Mouse (Mus musculus) liver, embryonic 14.5 days (tissue): ENCODE data around the gene Spryd4. TPM values are rescaled to one million over a fixed set of nuclear protein-coding genes. Genes with fewer than 3 reads are reported as not detected.

Source experiments
- ATAC-seq: fragments of 200-750 bp; cut with Nextera tagmentation; 2 replicates; pipeline ENCODE4 v1.8.0; 2017; ENCODE audit warnings: moderate number of reproducible peaks, mild to moderate bottlenecking, moderate library complexity; ENCODE audit not compliant: insufficient read depth
- DNase-seq, 3 experiments: peaks; one replicate each; pipeline ENCODE4 v3.0.0-alpha.2; 2012 to 2013; ENCODE audit warnings: low read depth in 3 of 3, low spot score in 3 of 3
- H3K27ac ChIP-seq: fragments of 300-500 bp; sonication (generic); 2 replicates; pipeline ENCODE4 v1.5.1; 2014; ENCODE audit warnings: moderate library complexity, mild to moderate bottlenecking, control low read depth, inconsistent platforms
- H3K27me3 ChIP-seq: fragments of 300-500 bp; sonication (generic); 2 replicates; pipeline ENCODE4 v1.6.1; 2014; ENCODE audit warnings: mild to moderate bottlenecking, low read length, moderate library complexity; ENCODE audit not compliant: control insufficient read depth, insufficient read depth
- H3K36me3 ChIP-seq: fragments of 300-500 bp; sonication (generic); replicated peaks from 2 replicates; pipeline ENCODE4 v1.6.1; 2014; ENCODE audit warnings: low read depth; ENCODE audit not compliant: control insufficient read depth, insufficient read depth
- H3K4me1 ChIP-seq, 2 experiments: fragments of 200-500 bp in 1 of 2; fragments of 300-500 bp in 1 of 2; sonication (generic) in 1 of 2; replicated peaks; 2 replicates each; pipeline ENCODE4 v1.6.1; 2012 to 2014; ENCODE audit warnings: antibody characterized with exemption in 1 of 2, inconsistent platforms in 1 of 2, low read length in 1 of 2; ENCODE audit not compliant: control insufficient read depth in 2 of 2, insufficient read depth in 2 of 2
- H3K4me2 ChIP-seq: fragments of 300-500 bp; sonication (generic); 2 replicates; pipeline ENCODE4 v1.6.1; 2014; ENCODE audit warnings: low read depth, mild to moderate bottlenecking, control low read depth, moderate library complexity
- H3K4me3 ChIP-seq, 2 experiments: fragments of 200-500 bp in 1 of 2; fragments of 300-500 bp in 1 of 2; sonication (generic) in 1 of 2; 2 replicates each; pipeline ENCODE4 v1.5.1; 2012 to 2014; ENCODE audit warnings: low read depth in 2 of 2, low read length in 2 of 2, mild to moderate bottlenecking in 2 of 2, control low read depth in 1 of 2, inconsistent platforms in 1 of 2, moderate library complexity in 1 of 2; ENCODE audit not compliant: insufficient read depth in 1 of 2
- H3K9ac ChIP-seq: fragments of 300-500 bp; sonication (generic); replicated peaks from 2 replicates; pipeline ENCODE4 v1.6.1; 2014; ENCODE audit warnings: mild to moderate bottlenecking, control low read depth, moderate library complexity
- H3K9me3 ChIP-seq: fragments of 300-500 bp; sonication (generic); 2 replicates; pipeline ENCODE4 v1.6.1; 2016; ENCODE audit warnings: low read length, mixed read lengths; ENCODE audit not compliant: control insufficient read depth
- CTCF ChIP-seq: IDR thresholded peaks from 2 replicates; pipeline ENCODE4 v1.5.1; 2016; ENCODE audit warnings: antibody characterized with exemption, low read depth, control low read depth
- EP300 ChIP-seq: IDR thresholded peaks from 2 replicates; pipeline ENCODE4 v1.6.1; 2016; ENCODE audit warnings: antibody characterized with exemption, low read depth
- WGBS: fragments of 180-500 bp; shearing (Covaris S2); extraction: QIAGEN DNeasy Blood & Tissue Kit; methylation state at CpG from one replicate; pipeline ENCODE4 v1.1.7; 2014; ENCODE audit not compliant: insufficient replicate concordance; 5-methylcytosine and 5-hydroxymethylcytosine counted together
- polyA plus RNA-seq, 2 experiments: library from polyadenylated mRNA; depleted of rRNA in 1 of 2; stranded (reverse) in 1 of 2; unstranded in 1 of 2; fragments of >200 nt; fragmentation: Nextera tagmentation in 1 of 2; extraction: Ambion mirVana in 1 of 2; gene quantifications; 2 replicates each; pipeline versions ENCODE4 v1.2.1 to v1.2.3; 2012 to 2014

The Spryd4 gene
- polyA plus RNA-seq, 2 experiments: 12.9 to 20.8 TPM

GRCm38 (mm10) chr10:128191472-128191871 lies 20.1 kb downstream of the Spryd4 start:
- no peak for ATAC-seq
- Histone ChIP-seq H3K4me1 (peaks cover 13 to 16% of the 10 kb centered on the region in 2 experiments), H3K4me2 (no peak overlapping the region), H3K9me3 (no peaks in the 10 kb centered on the region), H3K27me3 (peaks cover 24% of the 10 kb centered on the region), H3K4me3 (no peak overlapping the region), H3K27ac (no peak overlapping the region), H3K36me3 (no peaks in the 10 kb centered on the region), H3K9ac (no peak overlapping the region)
- no peak for DNase-seq
- WGBS: 35% methylated on average over 2 of the region's 2 CpGs
- TF ChIP-seq EP300 (no peak), CTCF (no peak)

- DNase-seq (peak; percentile 69 to 72 (median 70)), ATAC-seq (no peak)
- Histone ChIP-seq H3K27me3 (peaks cover 3% of the 10 kb centered on the region; the same call in 1 of the 2 replicates), H3K36me3 (no peaks in the 10 kb centered on the region), H3K9ac (no peak overlapping the region), H3K4me3 (no peak overlapping the region), H3K4me2 (no peak overlapping the region), H3K4me1 (peaks cover 13 to 18% of the 10 kb centered on the region in 2 experiments), H3K27ac (peak overlapping the region; percentile 63), H3K9me3 (no peaks in the 10 kb centered on the region)
- 51% methylated on average over 2 of the region's 2 CpGs for WGBS
- TF ChIP-seq EP300 (no peak), CTCF (peak; percentile 80)
These were observed 23.2 kb downstream of the Spryd4 start for GRCm38 (mm10) chr10:128188242-128188877.

- DNase-seq (peak; percentile 68 to 73 (median 72)), ATAC-seq (peak; percentile 90)
- TF ChIP-seq CTCF: no peak
- peak; percentile 66 for TF ChIP-seq EP300
- Histone ChIP-seq H3K4me3 (no peak overlapping the region), H3K27ac (peak overlapping the region; percentile 89), H3K9me3 (no peaks in the 10 kb centered on the region), H3K9ac (peak overlapping the region; percentile 51), H3K4me1 (peaks cover 13 to 18% of the 10 kb centered on the region in 2 experiments), H3K36me3 (no peaks in the 10 kb centered on the region), H3K4me2 (peak overlapping the region; percentile 60), H3K27me3 (no peaks in the 10 kb centered on the region)
- 28% methylated on average over 5 of the region's 5 CpGs for WGBS
These were observed 24.4 kb downstream of the Spryd4 start for GRCm38 (mm10) chr10:128187181-128187605.

GRCm38 (mm10) chr10:128185959-128186358 lies 25.6 kb downstream of the Spryd4 start:
- Histone ChIP-seq H3K4me1 (peaks cover 13 to 18% of the 10 kb centered on the region in 2 experiments), H3K9me3 (no peaks in the 10 kb centered on the region), H3K9ac (no peak overlapping the region), H3K4me2 (no peak overlapping the region), H3K36me3 (no peaks in the 10 kb centered on the region), H3K27me3 (no peaks in the 10 kb centered on the region), H3K4me3 (no peak overlapping the region), H3K27ac (no peak overlapping the region; the same call in 1 of the 2 replicates)
- peak; percentile 98 for TF ChIP-seq CTCF
- TF ChIP-seq EP300: no peak
- ATAC-seq: peak; percentile 40; the same call in 1 of the 2 replicates
- WGBS: 54% methylated on average over 2 of the region's 2 CpGs
- DNase-seq: peak; percentile 77 to 85 (median 81)

GRCm38 (mm10) chr10:128185277-128185940 lies 26.2 kb downstream of the Spryd4 start:
- Histone ChIP-seq H3K27ac (no peak overlapping the region; the same call in 1 of the 2 replicates), H3K27me3 (no peaks in the 10 kb centered on the region), H3K4me1 (peaks cover 13 to 18% of the 10 kb centered on the region in 2 experiments), H3K36me3 (no peaks in the 10 kb centered on the region), H3K4me2 (no peak overlapping the region), H3K9me3 (no peaks in the 10 kb centered on the region), H3K9ac (no peak overlapping the region), H3K4me3 (no peak overlapping the region)
- WGBS: 67% methylated on average over 6 of the region's 6 CpGs
- no peak for TF ChIP-seq EP300
- TF ChIP-seq CTCF: no peak
- ATAC-seq (no peak), DNase-seq (no peak)
